ENCODE assay signal across 8 mouse cellular contexts in genomic region chr15:102017918-102018463, GRCm38 (mm10). TPM values are rescaled to one million over a fixed set of nuclear protein-coding genes. Genes with fewer than 3 reads are reported as not detected.
A peak's percentile ranks its signal among the peaks of the same experiment; 100 is the strongest.
DNase-seq lines count a peak whose midpoint lies in the region; ATAC-seq and TF ChIP-seq lines count a peak whose summit lies in the region.

No protein-coding gene starts in this region.

- H3K27ac ChIP-seq in midbrain, postnatal 0 days (ENCODE audit: low read depth, low read length) = no peak overlapping the region
- H3K27ac ChIP-seq in midbrain, embryonic 16.5 days (ENCODE audit: low read length) = no peak overlapping the region
- H3K27ac ChIP-seq in embryonic facial prominence, embryonic 10.5 days (replicated peaks) = peak overlapping the region; percentile 25; the same call in 1 of the 2 replicates
- peak overlapping the region; percentile 66; the same call in 1 of the 2 replicates for H3K27ac ChIP-seq in liver, embryonic 11.5 days (ENCODE audit: low read depth, low read length)
- H3K27ac ChIP-seq in left cerebral cortex, adult 2 months = no peak overlapping the region
- H3K27ac ChIP-seq in hindbrain, embryonic 14.5 days = no peak overlapping the region

- no peaks in the 10 kb centered on the region for H3K36me3 ChIP-seq in midbrain, postnatal 0 days (ENCODE audit: insufficient read depth, low read length)
- H3K36me3 ChIP-seq in midbrain, embryonic 16.5 days (ENCODE audit: control insufficient read depth, insufficient read depth, low read length) = no peaks in the 10 kb centered on the region
- no peaks in the 10 kb centered on the region for H3K36me3 ChIP-seq in embryonic facial prominence, embryonic 10.5 days (replicated peaks)
- H3K36me3 ChIP-seq in liver, embryonic 11.5 days (ENCODE audit: control insufficient read depth, insufficient read depth, low read length) = no peaks in the 10 kb centered on the region
- no peaks in the 10 kb centered on the region for H3K36me3 ChIP-seq in splenic B cell, adult 2 months (ENCODE audit: control insufficient read depth, insufficient read depth, low read length, poor library complexity, severe bottlenecking)
- no peaks in the 10 kb centered on the region for H3K36me3 ChIP-seq in hindbrain, embryonic 14.5 days (replicated peaks; ENCODE audit: control insufficient read depth, insufficient read depth)

- WGBS in midbrain, postnatal 0 days = 27% methylated on average over 7 of the region's 7 CpGs
- WGBS in midbrain, embryonic 16.5 days = 30% methylated on average over 7 of the region's 7 CpGs
- 11% methylated on average over 7 of the region's 7 CpGs for WGBS in embryonic facial prominence, embryonic 10.5 days
- 13% methylated on average over 7 of the region's 7 CpGs for WGBS in liver, embryonic 11.5 days
- 28% methylated on average over 7 of the region's 7 CpGs for WGBS in hindbrain, embryonic 14.5 days

- H3K4me1 ChIP-seq in midbrain, postnatal 0 days (ENCODE audit: insufficient read depth, low read length) = no peaks in the 10 kb centered on the region; the same call in 1 of the 2 replicates
- H3K4me1 ChIP-seq in midbrain, embryonic 16.5 days (ENCODE audit: control insufficient read depth, insufficient read depth, low read length) = peaks cover 7% of the 10 kb centered on the region; the same call in 1 of the 2 replicates
- peaks cover 50% of the 10 kb centered on the region for H3K4me1 ChIP-seq in embryonic facial prominence, embryonic 10.5 days
- H3K4me1 ChIP-seq in liver, embryonic 11.5 days (replicated peaks; ENCODE audit: control insufficient read depth, insufficient read depth, low read length) = peaks cover 15% of the 10 kb centered on the region
- peaks cover 8% of the 10 kb centered on the region; the same call in 1 of the 2 replicates for H3K4me1 ChIP-seq in hindbrain, embryonic 14.5 days (replicated peaks; ENCODE audit: control insufficient read depth, insufficient read depth, low read length)

- H3K9ac ChIP-seq in midbrain, postnatal 0 days (replicated peaks; ENCODE audit: low read length, poor library complexity, severe bottlenecking) = no peak overlapping the region
- H3K9ac ChIP-seq in midbrain, embryonic 16.5 days (ENCODE audit: low read depth, low read length) = no peak overlapping the region
- no peak overlapping the region for H3K9ac ChIP-seq in liver, embryonic 11.5 days (ENCODE audit: low read depth, low read length)
- H3K9ac ChIP-seq in hindbrain, embryonic 14.5 days = no peak overlapping the region

- no peaks in the 10 kb centered on the region for H3K27me3 ChIP-seq in midbrain, postnatal 0 days (ENCODE audit: insufficient read depth, low read length)
- no peaks in the 10 kb centered on the region for H3K27me3 ChIP-seq in midbrain, embryonic 16.5 days (ENCODE audit: control insufficient read depth, insufficient read depth, low read depth, low read length)
- H3K27me3 ChIP-seq in embryonic facial prominence, embryonic 10.5 days (replicated peaks; ENCODE audit: low read depth, poor library complexity, severe bottlenecking) = 0 out of 2 replicates have a peak, but pooled peaks cover 6% of the 10 kb centered on the region
- H3K27me3 ChIP-seq in liver, embryonic 11.5 days (replicated peaks; ENCODE audit: control insufficient read depth, insufficient read depth, low read length) = no peaks in the 10 kb centered on the region
- H3K27me3 ChIP-seq in splenic B cell, adult 2 months (ENCODE audit: control insufficient read depth, insufficient read depth, low read length, poor library complexity, severe bottlenecking) = no peaks in the 10 kb centered on the region
- H3K27me3 ChIP-seq in hindbrain, embryonic 14.5 days (ENCODE audit: control insufficient read depth, insufficient read depth, low read length) = no peaks in the 10 kb centered on the region

- intact Hi-C loops in left cerebral cortex, adult 2 months (cut with DNase I) = no loop called here

- no peak for DNase-seq in midbrain, postnatal 0 days (ENCODE audit: low spot score)
- peak; percentile 75 for DNase-seq in embryonic facial prominence, embryonic 10.5 days (ENCODE audit: low spot score)
- DNase-seq in liver, embryonic 11.5 days (ENCODE audit: low spot score) = peak; percentile 67
- peak; percentile 44 for DNase-seq in splenic B cell, adult 2 months (ENCODE audit: low read depth, low spot score)
- no peak for DNase-seq in adrenal gland, adult 2 months
- no peak for DNase-seq in left cerebral cortex, adult 2 months (ENCODE audit: extremely low spot score in 1 of 2, low spot score in 2 of 2)
- no peak for DNase-seq in hindbrain, embryonic 14.5 days (ENCODE audit: low spot score)

- ATAC-seq in midbrain, postnatal 0 days (ENCODE audit: low FRiP score) = no peak
- no peak for ATAC-seq in midbrain, embryonic 16.5 days
- ATAC-seq in liver, embryonic 11.5 days (replicated peaks; ENCODE audit: low FRiP score) = peak; percentile 60
- ATAC-seq in hindbrain, embryonic 14.5 days (ENCODE audit: low FRiP score) = no peak

- H3K9me3 ChIP-seq in midbrain, postnatal 0 days (ENCODE audit: low read length) = no peaks in the 10 kb centered on the region
- no peaks in the 10 kb centered on the region for H3K9me3 ChIP-seq in midbrain, embryonic 16.5 days (replicated peaks; ENCODE audit: control insufficient read depth, low read length, poor library complexity, severe bottlenecking)
- no peaks in the 10 kb centered on the region for H3K9me3 ChIP-seq in embryonic facial prominence, embryonic 10.5 days
- H3K9me3 ChIP-seq in liver, embryonic 11.5 days (ENCODE audit: control insufficient read depth, low read length) = no peaks in the 10 kb centered on the region
- no peaks in the 10 kb centered on the region for H3K9me3 ChIP-seq in hindbrain, embryonic 14.5 days (ENCODE audit: control insufficient read depth, low read length)

- TF ChIP-seq CTCF in midbrain, postnatal 0 days (IDR thresholded peaks at IDR 0.05) = 0 out of 2 replicates have a peak, but pooled peaks have one; percentile 22
- no peak; the same call in 1 of the 2 replicates for TF ChIP-seq CTCF in left cerebral cortex, adult 2 months (IDR thresholded peaks at IDR 0.05)

- H3K4me3 ChIP-seq in midbrain, postnatal 0 days (ENCODE audit: low read depth, low read length) = no peak overlapping the region
- no peak overlapping the region for H3K4me3 ChIP-seq in midbrain, embryonic 16.5 days (ENCODE audit: low read depth, low read length)
- no peak overlapping the region for H3K4me3 ChIP-seq in embryonic facial prominence, embryonic 10.5 days
- H3K4me3 ChIP-seq in liver, embryonic 11.5 days (ENCODE audit: low read depth, low read length) = no peak overlapping the region
- no peak overlapping the region for H3K4me3 ChIP-seq in left cerebral cortex, adult 2 months
- no peak overlapping the region for H3K4me3 ChIP-seq in hindbrain, embryonic 14.5 days (replicated peaks; ENCODE audit: low read length)

- H3K4me2 ChIP-seq in midbrain, postnatal 0 days (ENCODE audit: low read depth, low read length, poor library complexity, severe bottlenecking) = no peak overlapping the region
- no peak overlapping the region for H3K4me2 ChIP-seq in midbrain, embryonic 16.5 days (ENCODE audit: low read length)
- no peak overlapping the region for H3K4me2 ChIP-seq in liver, embryonic 11.5 days
- H3K4me2 ChIP-seq in hindbrain, embryonic 14.5 days (replicated peaks) = no peak overlapping the region

RNA-seq across cellular contexts. Expression of gene Krt18, which starts 10.0 kb away (rescaled TPM):
- total RNA-seq in midbrain, postnatal 0 days (2014; rRNA removed) = 0.99 and 1.7 TPM in 2 replicates
- polyA plus RNA-seq in midbrain, postnatal 0 days (2015; fragmentation: Nextera tagmentation; extraction: Ambion mirVana) = 1.8 and 2.1 TPM in 2 replicates
- 3.8 and 5.1 TPM in 2 replicates for polyA plus RNA-seq in midbrain, embryonic 16.5 days (2015; fragmentation: Nextera tagmentation; extraction: Ambion mirVana)
- 95.2 and 101 TPM in 2 replicates for polyA plus RNA-seq in embryonic facial prominence, embryonic 10.5 days (2016; fragmentation: Nextera tagmentation; extraction: Ambion mirVana)
- polyA plus RNA-seq in liver, embryonic 11.5 days (2014; fragmentation: Nextera tagmentation; extraction: Ambion mirVana) = 110 and 113 TPM in 2 replicates
- total RNA-seq in adrenal gland, adult 2 months (2021) = 1 to 10 TPM; 1.6 to 2.5 TPM
- 0.61 and 1.1 TPM in 2 replicates for polyA plus RNA-seq in adrenal gland, adult 2 months (2012; rRNA removed)
- total RNA-seq in left cerebral cortex, adult 2 months (2021) = under 1 TPM; 0.33 to 0.38 TPM
- polyA plus RNA-seq in hindbrain, embryonic 14.5 days (2014; fragmentation: Nextera tagmentation; extraction: Ambion mirVana) = 8.6 and 15.7 TPM in 2 replicates

RNA-seq across cellular contexts. Expression of gene Krt8, which starts 13.7 kb away (rescaled TPM):
- 0.61 and 1.6 TPM in 2 replicates for total RNA-seq in midbrain, postnatal 0 days (2014; rRNA removed)
- 0.60 and 0.63 TPM in 2 replicates for polyA plus RNA-seq in midbrain, postnatal 0 days (2015; fragmentation: Nextera tagmentation; extraction: Ambion mirVana)
- polyA plus RNA-seq in midbrain, embryonic 16.5 days (2015; fragmentation: Nextera tagmentation; extraction: Ambion mirVana) = 2.2 TPM in 2 replicates
- 86.3 and 91.9 TPM in 2 replicates for polyA plus RNA-seq in embryonic facial prominence, embryonic 10.5 days (2016; fragmentation: Nextera tagmentation; extraction: Ambion mirVana)
- 103 TPM in 2 replicates for polyA plus RNA-seq in liver, embryonic 11.5 days (2014; fragmentation: Nextera tagmentation; extraction: Ambion mirVana)
- total RNA-seq in adrenal gland, adult 2 months (2021) = 1 to 10 TPM; 1.7 TPM
- polyA plus RNA-seq in adrenal gland, adult 2 months (2012; rRNA removed) = 0.62 and 1.1 TPM in 2 replicates
- under 1 TPM in 1 of 2 experiments, not detected in 1; 0.29 TPM for total RNA-seq in left cerebral cortex, adult 2 months (2021)
- polyA plus RNA-seq in hindbrain, embryonic 14.5 days (2014; fragmentation: Nextera tagmentation; extraction: Ambion mirVana) = 4.1 and 6.8 TPM in 2 replicates

RNA-seq across cellular contexts. Expression of gene Eif4b, which starts 55.6 kb away (rescaled TPM):
- total RNA-seq in midbrain, postnatal 0 days (2014; rRNA removed) = 161 and 169 TPM in 2 replicates
- 65.8 and 68.2 TPM in 2 replicates for polyA plus RNA-seq in midbrain, postnatal 0 days (2015; fragmentation: Nextera tagmentation; extraction: Ambion mirVana)
- 87.3 and 90.0 TPM in 2 replicates for polyA plus RNA-seq in midbrain, embryonic 16.5 days (2015; fragmentation: Nextera tagmentation; extraction: Ambion mirVana)
- polyA plus RNA-seq in embryonic facial prominence, embryonic 10.5 days (2016; fragmentation: Nextera tagmentation; extraction: Ambion mirVana) = 133 and 136 TPM in 2 replicates
- 154 and 162 TPM in 2 replicates for polyA plus RNA-seq in liver, embryonic 11.5 days (2014; fragmentation: Nextera tagmentation; extraction: Ambion mirVana)
- total RNA-seq in adrenal gland, adult 2 months (2021) = 100 to 1,000 TPM; 230 to 238 TPM
- 28.8 and 43.7 TPM in 2 replicates for polyA plus RNA-seq in adrenal gland, adult 2 months (2012; rRNA removed)
- total RNA-seq in left cerebral cortex, adult 2 months (2021) = 100 to 1,000 TPM; 163 to 167 TPM
- polyA plus RNA-seq in hindbrain, embryonic 14.5 days (2014; fragmentation: Nextera tagmentation; extraction: Ambion mirVana) = 83.6 and 93.2 TPM in 2 replicates

Comparison
In these comparisons a context has a peak if more than half of its experiments do, and no peak if none do; other contexts are left out.
1. DNase-seq: peak in embryonic facial prominence, embryonic 10.5 days (single experiment), liver, embryonic 11.5 days (single experiment) and splenic B cell, adult 2 months (single experiment); none in midbrain, postnatal 0 days (single experiment), adrenal gland, adult 2 months (single experiment), left cerebral cortex, adult 2 months (0 of 2) and hindbrain, embryonic 14.5 days (single experiment).
2. H3K27ac ChIP-seq: peak in embryonic facial prominence, embryonic 10.5 days (single experiment) and liver, embryonic 11.5 days (single experiment); none in midbrain, postnatal 0 days (single experiment), midbrain, embryonic 16.5 days (single experiment), left cerebral cortex, adult 2 months (single experiment) and hindbrain, embryonic 14.5 days (single experiment).
3. RNA of gene Krt8, which starts 13.7 kb away (polyA plus RNA-seq): 103 TPM in liver, embryonic 11.5 days and 86.3 to 91.9 TPM in embryonic facial prominence, embryonic 10.5 days; 4.1 to 6.8 TPM in hindbrain, embryonic 14.5 days, 2.2 TPM in midbrain, embryonic 16.5 days, 0.62 to 1.1 TPM in adrenal gland, adult 2 months and 0.60 to 0.63 TPM in midbrain, postnatal 0 days; every median in the first group is over 10 times any median in the second.